Mouse (Mus musculus) kidney, embryonic 16.5 days (tissue): ENCODE measurements around the gene Slc30a7. TPM values are rescaled to one million over a fixed set of nuclear protein-coding genes. Genes with fewer than 3 reads are reported as not detected.

ENCODE experiments used
- ATAC-seq: fragments of 200-750 bp; cut with Nextera tagmentation; 2 replicates; pipeline ENCODE4 v1.8.0; 2017; ENCODE audit warnings: moderate TSS enrichment; ENCODE audit not compliant: low FRiP score, low TSS enrichment
- H3K27ac ChIP-seq: fragments of 300-500 bp; sonication (generic); 2 replicates; pipeline ENCODE4 v1.5.1; 2014; ENCODE audit warnings: low read length
- H3K27me3 ChIP-seq: fragments of 300-500 bp; sonication (generic); 2 replicates; pipeline ENCODE4 v1.6.1; 2014; ENCODE audit warnings: low read length, control low read depth, mixed read lengths; ENCODE audit not compliant: insufficient read depth
- H3K36me3 ChIP-seq: fragments of 300-500 bp; sonication (generic); 2 replicates; pipeline ENCODE4 v1.6.1; 2014; ENCODE audit warnings: low read length, control low read depth, mixed read lengths; ENCODE audit not compliant: insufficient read depth
- H3K4me1 ChIP-seq: fragments of 300-500 bp; sonication (generic); 2 replicates; pipeline ENCODE4 v1.6.1; 2014; ENCODE audit warnings: low read length, control low read depth, mixed read lengths; ENCODE audit not compliant: insufficient read depth
- H3K4me2 ChIP-seq: fragments of 300-500 bp; sonication (generic); replicated peaks from 2 replicates; pipeline ENCODE4 v1.6.1; 2014; ENCODE audit warnings: low read depth, low read length
- H3K4me3 ChIP-seq: fragments of 300-500 bp; sonication (generic); 2 replicates; pipeline ENCODE4 v1.5.1; 2014; ENCODE audit warnings: mild to moderate bottlenecking, low read length
- H3K9ac ChIP-seq: fragments of 300-500 bp; sonication (generic); replicated peaks from 2 replicates; pipeline ENCODE4 v1.6.1; 2014; ENCODE audit warnings: low read length
- H3K9me3 ChIP-seq: fragments of 300-500 bp; sonication (generic); 2 replicates; pipeline ENCODE4 v1.6.1; 2016; ENCODE audit warnings: low read length, control low read depth
- WGBS: fragments of 180-500 bp; shearing (Covaris S2); extraction: QIAGEN DNeasy Blood & Tissue Kit; methylation state at CpG from one replicate; pipeline ENCODE4 v1.1.7; 2014; 5-methylcytosine and 5-hydroxymethylcytosine counted together
- polyA plus RNA-seq: library from polyadenylated mRNA; unstranded; fragments of >200 nt; fragmentation: Nextera tagmentation; extraction: Ambion mirVana; gene quantifications from 2 replicates; pipeline ENCODE4 v1.2.1, GENCODE M21; 2015

Slc30a7 gene
- polyA plus RNA-seq, 1 experiment from 2014 or later, result 30.8 TPM

- Histone ChIP-seq H3K4me2 (no peak overlapping the region), H3K27ac (no peak overlapping the region), H3K9me3 (no peaks in the 10 kb centered on the region), H3K27me3 (no peaks in the 10 kb centered on the region), H3K4me3 (no peak overlapping the region), H3K9ac (no peak overlapping the region), H3K36me3 (peaks cover 23% of the 10 kb centered on the region; the same call in 1 of the 2 replicates), H3K4me1 (no peaks in the 10 kb centered on the region)
- ATAC-seq, result no peak
- WGBS, result 94% methylated on average over 14 of the region's 14 CpGs
These were observed 35.1 kb downstream of the Slc30a7 start for GRCm38 (mm10) chr3:115971891-115972646.

DNA sequence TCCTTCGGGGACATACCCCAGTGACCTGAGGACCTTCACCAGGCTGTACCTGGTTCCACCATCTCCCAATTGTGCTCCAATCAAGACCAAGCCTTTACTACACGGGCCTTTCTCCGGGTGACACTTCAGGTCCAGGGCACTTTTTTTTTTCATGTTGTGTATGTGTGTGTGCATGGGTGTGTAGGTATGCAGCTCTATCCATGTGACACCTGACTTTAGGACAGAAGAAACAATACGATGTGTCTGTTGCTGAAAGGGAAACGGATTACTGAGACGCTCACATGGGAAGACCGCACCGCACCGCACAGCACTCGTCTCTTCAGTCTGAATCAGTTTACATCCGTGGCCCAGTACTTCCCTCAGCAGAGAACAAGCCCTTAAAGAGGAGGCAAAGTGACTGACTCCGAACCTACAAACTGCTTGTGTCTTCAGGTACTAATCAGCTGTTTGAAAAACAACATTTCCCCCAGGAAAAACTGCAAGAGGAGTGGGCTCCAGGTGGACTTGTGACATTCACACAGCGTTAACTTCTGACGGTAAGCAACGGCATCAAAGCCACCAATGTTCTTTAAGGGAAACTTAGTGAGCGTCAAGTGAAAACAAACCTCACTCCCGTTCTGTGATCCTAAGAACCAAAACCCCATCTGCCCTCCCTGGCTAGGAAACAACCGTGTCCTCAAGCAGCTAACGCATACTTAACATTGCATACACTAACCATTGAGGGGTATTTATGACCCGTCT lies 36.0 kb downstream of the Slc30a7 start:
- Histone ChIP-seq H3K4me2 (no peak overlapping the region), H3K4me3 (no peak overlapping the region), H3K36me3 (peaks cover 21% of the 10 kb centered on the region; the same call in 1 of the 2 replicates), H3K9me3 (no peaks in the 10 kb centered on the region), H3K27ac (no peak overlapping the region), H3K9ac (no peak overlapping the region), H3K4me1 (no peaks in the 10 kb centered on the region), H3K27me3 (no peaks in the 10 kb centered on the region)
- 93% methylated on average over 20 of the region's 20 CpGs for WGBS
- ATAC-seq, result no peak

DNA sequence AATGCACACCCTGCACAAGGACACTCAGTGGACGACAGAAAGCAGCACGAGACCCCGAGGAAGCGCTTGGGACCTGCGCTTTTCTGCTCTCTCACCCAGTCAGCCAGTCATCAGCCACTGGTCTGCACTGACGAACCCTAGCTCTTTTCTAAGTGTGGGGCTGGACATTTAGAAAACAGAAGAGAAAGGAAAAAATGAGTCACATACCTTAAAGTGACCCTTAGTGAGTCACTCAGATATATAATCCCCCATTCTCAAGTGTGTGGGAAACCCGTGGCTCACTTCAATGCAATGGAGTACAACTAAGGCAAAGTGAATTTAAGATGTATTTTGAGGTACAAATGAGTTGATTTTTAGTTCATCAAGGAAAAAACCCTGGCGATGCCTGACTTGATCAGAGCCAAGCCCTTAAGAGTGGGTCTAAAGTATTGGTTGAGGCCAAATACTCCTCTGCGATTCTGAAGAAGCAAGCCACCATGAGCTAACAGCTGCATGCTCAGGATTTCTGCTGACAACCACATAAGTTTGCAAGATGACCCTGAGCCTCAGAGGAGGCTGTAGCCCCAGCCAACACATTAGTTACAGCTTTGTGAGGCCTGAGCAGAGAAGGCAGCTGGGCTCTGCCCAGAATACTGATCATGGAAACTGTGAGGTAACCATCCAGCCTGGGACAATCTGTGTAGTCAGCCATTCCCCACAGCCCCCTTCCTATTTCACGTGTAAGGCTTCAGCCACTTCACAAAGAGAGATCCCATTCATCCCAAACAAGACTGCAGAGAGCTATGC lies 38.3 kb downstream of the Slc30a7 start:
- ATAC-seq, result no peak
- H3K27ac ChIP-seq, result no peak overlapping the region
- WGBS, result 92% methylated on average over 10 of the region's 10 CpGs
- H3K4me3 ChIP-seq, result no peak overlapping the region
- no peaks in the 10 kb centered on the region for H3K9me3 ChIP-seq
- H3K36me3 ChIP-seq, result peaks cover 16% of the 10 kb centered on the region; the same call in 1 of the 2 replicates
- no peak overlapping the region for H3K9ac ChIP-seq
- no peaks in the 10 kb centered on the region for H3K27me3 ChIP-seq
- no peak overlapping the region for H3K4me2 ChIP-seq
- no peaks in the 10 kb centered on the region for H3K4me1 ChIP-seq

GRCm38 (mm10) chr3:115964071-115964470 lies 43.1 kb downstream of the Slc30a7 start:
- no peak overlapping the region for H3K4me2 ChIP-seq
- H3K4me1 ChIP-seq, result no peaks in the 10 kb centered on the region
- no peaks in the 10 kb centered on the region for H3K27me3 ChIP-seq
- no peak overlapping the region for H3K4me3 ChIP-seq
- 66% methylated on average over 5 of the region's 5 CpGs for WGBS
- no peak overlapping the region for H3K27ac ChIP-seq
- no peaks in the 10 kb centered on the region for H3K9me3 ChIP-seq
- no peaks in the 10 kb centered on the region for H3K36me3 ChIP-seq
- no peak overlapping the region for H3K9ac ChIP-seq
- ATAC-seq, result no peak

DNA sequence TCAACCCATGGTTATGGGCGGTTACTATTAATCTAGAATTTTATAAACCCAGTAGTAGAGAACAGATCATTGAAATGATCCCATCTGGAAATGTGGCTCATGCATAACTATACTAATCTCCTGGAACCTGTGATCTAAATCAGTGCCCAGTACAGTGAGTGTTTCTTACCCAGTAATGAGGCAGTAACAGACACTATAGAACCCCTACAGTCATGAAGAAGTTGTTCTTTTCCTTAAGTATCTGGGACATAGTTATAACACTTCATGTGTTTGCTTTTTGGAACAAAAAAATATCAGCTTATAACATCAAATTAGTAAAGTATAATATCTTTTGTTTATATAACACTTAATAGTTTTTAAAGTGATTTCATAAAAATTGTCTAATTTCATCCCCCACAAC lies 43.6 kb downstream of the Slc30a7 start:
- Histone ChIP-seq H3K27me3 (no peaks in the 10 kb centered on the region), H3K9me3 (no peaks in the 10 kb centered on the region), H3K4me2 (no peak overlapping the region), H3K36me3 (peaks cover under 1% of the 10 kb centered on the region; the same call in 1 of the 2 replicates), H3K4me3 (no peak overlapping the region), H3K27ac (no peak overlapping the region), H3K4me1 (no peaks in the 10 kb centered on the region), H3K9ac (no peak overlapping the region)
- WGBS, result 95% methylated on average over 1 of the region's 1 CpGs
- ATAC-seq, result no peak

DNA sequence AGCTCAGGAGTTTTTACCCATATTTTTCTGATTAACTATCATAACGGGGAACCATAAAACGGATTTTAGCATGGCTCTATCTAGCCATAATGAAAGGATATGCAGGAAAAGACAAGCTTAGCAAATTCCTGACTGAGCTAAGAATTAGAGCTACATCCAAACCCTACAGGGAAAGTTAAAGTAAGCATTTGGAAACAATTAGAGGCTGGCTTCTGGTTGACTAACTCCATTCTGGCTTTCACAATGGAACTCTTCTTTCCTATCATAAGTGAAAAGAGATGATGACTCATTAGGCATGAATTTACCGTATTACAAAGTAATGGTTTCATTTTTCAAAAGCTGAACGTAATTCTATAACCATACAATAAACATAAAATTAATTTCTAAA lies 45.2 kb downstream of the Slc30a7 start:
- Histone ChIP-seq H3K27me3 (no peaks in the 10 kb centered on the region), H3K27ac (no peak overlapping the region), H3K4me1 (no peaks in the 10 kb centered on the region), H3K4me2 (no peak overlapping the region), H3K36me3 (peaks cover 7% of the 10 kb centered on the region; the same call in 1 of the 2 replicates), H3K9me3 (no peaks in the 10 kb centered on the region), H3K9ac (no peak overlapping the region), H3K4me3 (no peak overlapping the region)
- 91% methylated on average over 4 of the region's 4 CpGs for WGBS
- no peak for ATAC-seq

GRCm38 (mm10) chr3:115961311-115962027 lies 45.7 kb downstream of the Slc30a7 start:
- Histone ChIP-seq H3K36me3 (peaks cover 7% of the 10 kb centered on the region; the same call in 1 of the 2 replicates), H3K4me3 (no peak overlapping the region), H3K27me3 (no peaks in the 10 kb centered on the region), H3K4me1 (no peaks in the 10 kb centered on the region), H3K27ac (no peak overlapping the region), H3K9ac (no peak overlapping the region), H3K9me3 (no peaks in the 10 kb centered on the region), H3K4me2 (no peak overlapping the region)
- WGBS, result 92% methylated on average over 11 of the region's 11 CpGs
- ATAC-seq, result no peak

DNA sequence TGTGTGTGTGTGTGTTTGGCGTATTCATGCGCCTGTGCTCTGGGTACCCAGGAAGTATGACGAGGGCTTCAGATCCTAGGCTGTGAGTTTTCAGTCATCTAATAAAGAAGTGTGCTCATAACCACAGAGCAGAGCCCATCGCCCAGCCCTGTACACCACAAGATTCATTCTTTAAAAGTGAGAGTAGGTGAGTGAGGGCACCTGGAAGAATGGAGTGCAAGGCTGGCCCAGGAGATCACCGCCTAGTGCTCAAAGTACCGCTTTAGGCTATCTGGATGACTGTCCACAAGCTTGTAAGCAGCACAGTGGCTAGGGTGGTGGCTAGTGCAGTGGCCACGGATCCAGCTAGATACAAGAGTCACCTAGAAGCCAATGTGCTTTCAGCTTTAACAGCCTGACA lies 50.0 kb downstream of the Slc30a7 start:
- Histone ChIP-seq H3K36me3 (peaks cover 14% of the 10 kb centered on the region), H3K27me3 (no peaks in the 10 kb centered on the region), H3K4me2 (no peak overlapping the region), H3K4me3 (no peak overlapping the region), H3K9ac (no peak overlapping the region), H3K4me1 (no peaks in the 10 kb centered on the region), H3K9me3 (no peaks in the 10 kb centered on the region), H3K27ac (no peak overlapping the region)
- WGBS, result 96% methylated on average over 7 of the region's 7 CpGs
- ATAC-seq, result no peak

DNA sequence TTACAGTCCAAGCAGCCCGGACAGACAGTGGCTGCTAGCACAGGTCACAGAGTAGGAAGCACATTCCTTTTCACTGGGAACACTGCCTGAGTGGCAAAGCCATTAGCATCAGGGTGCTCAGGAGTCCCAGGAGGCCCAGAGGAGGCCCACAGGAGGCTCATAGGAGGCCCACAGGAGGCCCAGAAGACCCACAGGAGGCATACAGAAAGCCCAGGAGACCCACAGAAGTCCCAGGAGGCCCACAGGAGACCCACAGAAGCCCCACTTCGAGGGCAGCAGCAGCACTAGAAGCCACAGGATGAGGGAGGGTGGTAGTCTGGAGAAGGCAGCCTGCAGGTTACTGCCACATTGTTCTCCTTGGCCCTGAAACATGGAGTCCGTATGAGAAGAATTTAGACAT lies 54.1 kb downstream of the Slc30a7 start:
- Histone ChIP-seq H3K4me2 (no peak overlapping the region), H3K27me3 (no peaks in the 10 kb centered on the region), H3K27ac (no peak overlapping the region), H3K4me1 (no peaks in the 10 kb centered on the region), H3K36me3 (peaks cover 18% of the 10 kb centered on the region), H3K9me3 (no peaks in the 10 kb centered on the region), H3K4me3 (no peak overlapping the region), H3K9ac (no peak overlapping the region)
- 81% methylated on average over 3 of the region's 3 CpGs for WGBS
- no peak for ATAC-seq
